Mouse (Mus musculus) lung, adult 10 weeks (tissue): Measurements from ENCODE around the gene Mafg. TPM values are rescaled to one million over a fixed set of nuclear protein-coding genes. Genes with fewer than 3 reads are reported as not detected.

Experiments used
- polyA plus RNA-seq: library from polyadenylated mRNA; stranded (reverse); fragments of 350-450 nt; fragmentation: Illumina TruSeq; extraction: RNeasy Lipid Tissue Mini Kit (QIAGEN cat#74804); gene quantifications from one replicate; pipeline ENCODE4 v1.2.3, GENCODE M21; 2014; ENCODE audit warnings: low read depth, low replicate concordance; ENCODE audit not compliant: insufficient read depth

Gene Mafg
- 17.0 TPM for polyA plus RNA-seq

GRCm38 (mm10) chr11:120633520-120634343 is at the start of gene Mafg:
Gene Mafg, minus strand, starts transcription at chr11:120633600.

GRCm38 (mm10) chr11:120672687-120673593 is 39.5 kb upstream of the Mafg start, which contains the start of gene Aspscr1:
Gene Aspscr1, plus strand, starts transcription at chr11:120672973.

DNA sequence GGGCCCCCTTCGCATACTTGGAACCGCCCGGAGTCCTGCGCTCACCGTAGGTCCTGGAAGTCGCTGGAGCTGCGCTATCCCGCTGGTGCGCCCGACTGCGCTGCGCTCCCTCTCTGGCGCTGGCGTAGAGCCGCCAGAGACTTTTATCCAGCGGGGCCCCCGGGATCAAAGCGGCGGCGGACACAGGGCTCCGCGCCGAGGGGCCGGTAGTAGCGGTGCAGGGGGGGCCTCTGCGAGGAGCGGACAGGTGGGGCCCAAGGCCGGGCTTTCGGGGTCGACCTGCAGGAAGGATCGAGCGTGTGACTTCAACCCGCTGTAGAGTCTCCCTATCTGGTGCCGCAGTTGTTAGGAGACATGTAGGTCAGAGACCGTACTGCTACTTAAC is 27.7 kb upstream of the Mafg start, which contains the start of gene Notum:
TSS of gene Notum (minus strand) at position 100 of the 385 bp plus-strand sequence.

GRCm38 (mm10) chr11:120648001-120648476 is 14.6 kb upstream of the Mafg start, which contains the start of gene Myadml2:
Gene Myadml2, minus strand, starts transcription at chr11:120648158.

GRCm38 (mm10) chr11:120643601-120643987 is 10.2 kb upstream of the Mafg start, which contains the start of gene Pycr1:
Gene Pycr1, minus strand, starts transcription at chr11:120643769.

DNA sequence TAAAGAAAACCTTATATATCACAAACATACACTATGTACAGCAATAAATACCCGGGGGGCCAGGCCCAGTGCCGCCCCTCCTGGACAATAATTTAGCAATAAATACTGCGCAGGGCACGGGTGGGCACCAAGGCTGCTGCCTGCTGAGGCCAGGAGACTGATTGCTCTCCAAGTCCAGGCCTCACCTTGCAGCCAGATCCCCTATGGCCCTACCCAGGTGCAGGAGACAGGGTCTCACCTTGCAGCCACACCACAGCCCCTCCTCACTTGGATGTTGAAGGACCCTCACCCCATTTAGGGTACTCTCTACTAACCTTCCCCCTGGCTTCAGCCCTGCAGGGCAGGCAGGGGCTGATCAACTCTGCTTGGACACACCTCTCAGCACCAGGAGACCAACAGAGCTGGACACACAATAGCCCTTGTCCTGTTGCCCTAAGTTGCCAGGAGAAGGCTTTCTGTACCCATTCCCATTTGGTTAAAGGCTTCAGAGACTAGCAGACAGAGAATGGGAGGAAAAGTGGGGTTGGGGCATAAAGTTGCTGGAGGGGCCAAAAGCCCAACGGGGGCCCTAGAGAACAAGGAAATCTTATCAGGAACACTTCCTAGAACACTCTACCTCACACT is 8.1 kb downstream of the Mafg start, which contains the start of gene Sirt7:
TSS of gene Sirt7 (minus strand) at position 89 of the 624 bp plus-strand sequence.

DNA sequence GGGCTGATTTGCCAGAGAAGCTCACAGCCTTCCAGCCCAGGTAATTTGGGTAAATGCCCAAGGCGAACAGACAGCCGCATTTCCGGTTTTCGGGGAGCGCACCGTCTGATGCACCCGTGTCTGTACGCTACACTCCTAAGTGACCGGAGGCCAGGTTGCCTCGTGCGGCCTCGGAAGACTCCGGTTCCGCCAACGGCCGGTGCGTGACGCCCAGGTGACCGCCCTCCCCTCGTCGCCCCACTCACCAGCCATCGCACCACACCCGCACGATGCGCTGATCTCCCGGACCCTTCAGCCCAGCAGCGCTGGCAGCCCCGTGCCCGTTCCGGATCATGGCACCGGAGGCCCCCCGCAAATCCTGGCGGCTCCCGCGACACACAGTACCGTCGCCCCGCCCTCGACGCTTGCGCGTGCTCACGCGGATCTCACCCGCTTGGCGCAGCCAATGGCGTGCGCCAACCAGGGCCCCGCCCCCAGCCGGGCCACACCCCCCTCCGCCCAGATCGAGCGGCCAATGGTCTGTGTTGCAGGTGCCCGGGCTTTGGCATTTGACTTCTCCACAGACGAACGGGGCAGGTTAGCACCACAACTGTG is 15.8 kb downstream of the Mafg start, which contains the start of gene Pcyt2:
TSS of gene Pcyt2 (minus strand) at position 418 of the 594 bp plus-strand sequence.

DNA sequence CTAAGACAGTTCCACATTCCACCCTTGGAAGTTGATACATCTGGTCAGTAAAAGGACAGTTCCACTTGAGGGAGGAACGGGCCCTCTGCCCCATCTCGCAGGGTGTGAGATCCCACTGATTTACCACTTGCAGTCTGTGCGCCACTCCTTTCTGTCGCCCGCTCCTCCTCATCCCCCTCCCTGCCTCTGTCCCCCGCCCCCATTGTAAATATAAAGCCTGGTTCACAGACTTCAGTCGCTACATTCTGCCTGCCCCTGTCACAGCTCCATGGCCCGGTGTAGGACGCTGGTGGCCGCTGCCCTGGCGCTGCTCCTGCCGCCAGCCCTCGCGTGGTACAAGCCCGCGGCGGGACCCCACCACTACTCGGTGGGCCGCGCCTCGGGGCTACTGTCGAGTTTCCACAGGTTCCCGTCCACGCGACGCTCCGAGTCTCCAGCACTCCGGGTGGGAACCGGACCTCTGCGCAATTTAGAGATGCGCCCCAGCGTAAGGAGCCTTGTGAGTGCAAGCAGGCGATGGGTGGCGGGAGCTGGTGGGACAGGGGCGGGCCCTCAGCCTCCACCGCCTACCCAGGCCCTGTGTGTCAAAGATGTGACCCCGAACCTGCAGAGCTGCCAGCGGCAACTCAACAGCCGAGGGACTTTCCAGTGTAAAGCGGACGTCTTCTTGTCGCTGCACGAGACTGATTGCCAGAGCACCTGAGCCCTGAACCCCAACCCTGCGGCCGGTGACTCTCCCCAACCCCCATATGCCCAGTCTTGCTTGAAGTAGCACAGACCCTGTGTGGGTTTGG is 25.0 kb downstream of the Mafg start, which contains the start of gene Npb:
TSS of gene Npb (plus strand) at position 237 of the 794 bp plus-strand sequence.

GRCm38 (mm10) chr11:120598283-120598989 is 35.0 kb downstream of the Mafg start, which contains the start of the genes Alyref and Anapc11:
Gene Alyref, minus strand, starts transcription at chr11:120598365.
Gene Anapc11, plus strand, starts transcription at chr11:120598421.

GRCm38 (mm10) chr11:120581490-120582267 is 51.7 kb downstream of the Mafg start, which contains the start of gene Arhgdia:
Gene Arhgdia, minus strand, starts transcription at chr11:120581624.

Other genes starting within 250 kb of the Mafg start
- gene Nploc4, start 195.9 kb downstream of the Mafg start, polyA plus RNA-seq, result 19.5 TPM
- not detected for gene Tspan10, start 191.0 kb downstream of the Mafg start, polyA plus RNA-seq
- gene Pde6g, start 180.1 kb downstream of the Mafg start, polyA plus RNA-seq, result not detected
- gene Oxld1, start 175.5 kb downstream of the Mafg start, polyA plus RNA-seq, result 13.4 TPM
- gene Ccdc137, start 175.5 kb downstream of the Mafg start, polyA plus RNA-seq, result 13.6 TPM
- 10.8 TPM for gene Arl16, start 166.0 kb downstream of the Mafg start, polyA plus RNA-seq
- gene Mrpl12, start 149.0 kb downstream of the Mafg start, polyA plus RNA-seq, result 65.4 TPM
- 42.5 TPM for gene Slc25a10, start 141.8 kb downstream of the Mafg start, polyA plus RNA-seq
- gene Gcgr, start 102.9 kb downstream of the Mafg start, polyA plus RNA-seq, result 0.15 TPM
- gene Mcrip1, start 83.9 kb downstream of the Mafg start, polyA plus RNA-seq, result 138 TPM
- not detected for gene Ppp1r27, start 82.5 kb downstream of the Mafg start, polyA plus RNA-seq
- 289 TPM for gene P4hb, start 60.3 kb downstream of the Mafg start, polyA plus RNA-seq
- 361 TPM for gene Arhgdia, start 52.0 kb downstream of the Mafg start, polyA plus RNA-seq
- 49.0 TPM for gene Alyref, start 35.2 kb downstream of the Mafg start, polyA plus RNA-seq
- 82.6 TPM for gene Anapc11, start 35.2 kb downstream of the Mafg start, polyA plus RNA-seq
- 1.3 TPM for gene Npb, start 25.1 kb downstream of the Mafg start, polyA plus RNA-seq
- 51.7 TPM for gene Pcyt2, start 15.7 kb downstream of the Mafg start, polyA plus RNA-seq
- gene Sirt7, start 8.4 kb downstream of the Mafg start, polyA plus RNA-seq, result 39.1 TPM
- gene Pycr1, start 10.2 kb upstream of the Mafg start, polyA plus RNA-seq, result 1.4 TPM
- 1.6 TPM for gene Myadml2, start 14.6 kb upstream of the Mafg start, polyA plus RNA-seq
- 8.1 TPM for gene Notum, start 27.6 kb upstream of the Mafg start, polyA plus RNA-seq
- gene Aspscr1, start 39.4 kb upstream of the Mafg start, polyA plus RNA-seq, result 44.2 TPM
- gene Cenpx, start 80.1 kb upstream of the Mafg start, polyA plus RNA-seq, result 82.4 TPM
- 15.4 TPM for gene Lrrc45, start 80.3 kb upstream of the Mafg start, polyA plus RNA-seq
- gene Rac3, start 87.9 kb upstream of the Mafg start, polyA plus RNA-seq, result 44.3 TPM
- gene Dcxr, start 93.7 kb upstream of the Mafg start, polyA plus RNA-seq, result 185 TPM
- 5,777 TPM for gene Cbr2, start 98.5 kb upstream of the Mafg start, polyA plus RNA-seq
- 0.87 TPM for gene Hmga1b, start 129.2 kb upstream of the Mafg start, polyA plus RNA-seq
- 18.4 TPM for gene Rfng, start 150.6 kb upstream of the Mafg start, polyA plus RNA-seq
- gene Gps1, start 150.7 kb upstream of the Mafg start, polyA plus RNA-seq, result 62.0 TPM
- gene Dus1l, start 162.8 kb upstream of the Mafg start, polyA plus RNA-seq, result 23.6 TPM
- 145 TPM for gene Fasn, start 190.9 kb upstream of the Mafg start, polyA plus RNA-seq